Mouse (Mus musculus) cortical plate, adult 2 months (tissue): ENCODE measurements around the gene Coq2.

Source experiments
- CTCF ChIP-seq: fragments of 200-500 bp; IDR thresholded peaks from 2 replicates; pipeline ENCODE4 v1.5.1; 2011; ENCODE audit warnings: mild to moderate bottlenecking, control low read depth, low read length; ENCODE audit not compliant: insufficient read depth; ENCODE audit errors: extremely low read depth
- POLR2A ChIP-seq: fragments of 200-500 bp; IDR thresholded peaks from 2 replicates; pipeline ENCODE4 v1.6.1; 2011; ENCODE audit warnings: mild to moderate bottlenecking, low read length, control low read depth; ENCODE audit not compliant: insufficient read depth; ENCODE audit errors: extremely low read depth

DNA sequence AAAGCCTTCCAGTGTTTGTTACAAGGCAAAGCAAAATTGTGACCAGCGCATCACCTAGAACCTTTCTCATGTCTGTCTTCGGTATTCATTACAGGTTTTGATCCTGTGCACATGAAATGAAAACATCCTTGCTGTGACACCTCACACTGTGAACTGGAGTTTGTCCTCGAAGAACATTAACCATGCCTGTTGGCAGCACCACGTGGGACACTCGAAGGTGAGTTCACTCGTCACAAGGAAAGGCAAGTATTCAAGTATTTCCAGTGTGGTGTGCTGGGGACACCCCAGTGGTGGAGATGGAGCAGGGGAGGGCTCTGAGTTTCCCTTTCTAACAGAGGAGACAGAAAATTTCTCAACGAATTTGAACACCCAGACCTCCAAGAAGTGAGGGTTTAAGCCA lies 24.0 kb downstream of the Coq2 start:
- no peak for TF ChIP-seq CTCF
- TF ChIP-seq POLR2A = no peak
